16 mouse cellular contexts compared by ENCODE assay signal in the genomic region with DNA sequence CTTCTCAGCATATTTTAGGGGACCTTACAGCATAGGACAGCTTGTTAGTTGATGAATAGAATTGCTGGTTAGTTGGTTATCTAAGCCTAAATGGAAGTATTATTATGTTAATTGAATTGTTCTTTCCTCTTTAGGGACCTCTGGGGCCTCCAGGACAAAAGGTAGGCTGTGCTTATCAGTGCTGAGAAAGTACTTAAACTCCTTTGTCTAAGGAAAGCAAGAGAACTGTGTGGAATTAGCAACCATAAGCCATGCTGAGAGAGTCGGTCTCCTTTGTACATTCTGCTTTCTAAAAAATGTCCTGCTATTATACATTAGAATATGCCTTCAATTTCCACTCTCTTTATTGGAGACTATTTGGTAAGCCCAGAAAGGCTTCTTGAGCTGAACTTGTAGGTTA.
DNase-seq lines count a peak whose midpoint lies in the region; ATAC-seq and TF ChIP-seq lines count a peak whose summit lies in the region.
"Had no signal": no experiment of that assay in that cellular context is flagged by ENCODE, and none has a peak within 500 bp of the region (broad histone marks: within the 10 kb centered on the region; RNA-seq: fewer than 3 reads in every experiment).

No protein-coding gene starts in this region.

- no peaks in the 10 kb centered on the region for H3K36me3 ChIP-seq in forebrain, embryonic 10.5 days (replicated peaks)
- no peaks in the 10 kb centered on the region for H3K36me3 ChIP-seq in forebrain, postnatal 0 days (ENCODE audit: insufficient read depth)
- no peaks in the 10 kb centered on the region for H3K36me3 ChIP-seq in intestine, embryonic 14.5 days (ENCODE audit: control insufficient read depth, insufficient read depth, low read length)
- no peaks in the 10 kb centered on the region for H3K36me3 ChIP-seq in intestine, postnatal 0 days (ENCODE audit: control insufficient read depth, insufficient read depth)
- H3K36me3 ChIP-seq in kidney, embryonic 16.5 days (ENCODE audit: insufficient read depth, low read length), result no peaks in the 10 kb centered on the region
- H3K36me3 ChIP-seq: forebrain, embryonic 12.5 days; heart, embryonic 10.5 days; heart, embryonic 13.5 days had no signal

- TF ChIP-seq CTCF in forebrain, postnatal 0 days (IDR thresholded peaks at IDR 0.05; ENCODE audit: low read depth), result no peak
- no peak for TF ChIP-seq CTCF in intestine, postnatal 0 days (IDR thresholded peaks at IDR 0.05; ENCODE audit: low read depth)

- no peaks in the 10 kb centered on the region for H3K9me3 ChIP-seq in forebrain, embryonic 10.5 days
- H3K9me3 ChIP-seq in forebrain, postnatal 0 days (ENCODE audit: low read length), result no peaks in the 10 kb centered on the region
- no peaks in the 10 kb centered on the region for H3K9me3 ChIP-seq in intestine, embryonic 14.5 days (ENCODE audit: control insufficient read depth, low read length)
- no peaks in the 10 kb centered on the region for H3K9me3 ChIP-seq in intestine, postnatal 0 days (ENCODE audit: control insufficient read depth)
- H3K9me3 ChIP-seq in kidney, embryonic 16.5 days (ENCODE audit: low read length), result no peaks in the 10 kb centered on the region
- H3K9me3 ChIP-seq: forebrain, embryonic 12.5 days; heart, embryonic 10.5 days; heart, embryonic 13.5 days had no signal

- H3K4me1 ChIP-seq in forebrain, embryonic 10.5 days, result peaks cover 18% of the 10 kb centered on the region
- H3K4me1 ChIP-seq in forebrain, postnatal 0 days (ENCODE audit: insufficient read depth), result no peaks in the 10 kb centered on the region
- H3K4me1 ChIP-seq in intestine, embryonic 14.5 days (replicated peaks; ENCODE audit: control insufficient read depth, insufficient read depth, low read length), result peaks cover 4% of the 10 kb centered on the region; the same call in 1 of the 2 replicates
- no peaks in the 10 kb centered on the region for H3K4me1 ChIP-seq in intestine, postnatal 0 days (replicated peaks; ENCODE audit: control insufficient read depth, insufficient read depth, low read length)
- no peaks in the 10 kb centered on the region for H3K4me1 ChIP-seq in kidney, embryonic 16.5 days (ENCODE audit: insufficient read depth, low read length)
- H3K4me1 ChIP-seq: heart, embryonic 13.5 days had no signal

- H3K9ac ChIP-seq in forebrain, postnatal 0 days, result no peak overlapping the region
- H3K9ac ChIP-seq in intestine, embryonic 14.5 days (ENCODE audit: low read length), result no peak overlapping the region
- no peak overlapping the region for H3K9ac ChIP-seq in intestine, postnatal 0 days (ENCODE audit: low read depth, low read length)
- H3K9ac ChIP-seq in kidney, embryonic 16.5 days (replicated peaks; ENCODE audit: low read length), result no peak overlapping the region
- H3K9ac ChIP-seq: forebrain, embryonic 12.5 days; heart, embryonic 13.5 days; hindbrain, embryonic 14.5 days had no signal

- DNase-seq in forebrain, embryonic 10.5 days (ENCODE audit: extremely low spot score, low spot score), result no peak
- DNase-seq in forebrain, postnatal 0 days, result no peak
- DNase-seq in intestine, embryonic 14.5 days (ENCODE audit: low spot score), result peak; percentile 20
- DNase-seq in R1 (ENCODE audit: low read depth, low spot score), result peak; percentile 48
- DNase-seq: adrenal gland, adult 8-10 months had no signal

- H3K27ac ChIP-seq in forebrain, embryonic 10.5 days, result peak overlapping the region; percentile 3; the same call in 1 of the 2 replicates
- no peak overlapping the region for H3K27ac ChIP-seq in forebrain, postnatal 0 days (ENCODE audit: low read depth, low read length)
- H3K27ac ChIP-seq in intestine, embryonic 14.5 days (ENCODE audit: low read depth), result no peak overlapping the region
- H3K27ac ChIP-seq in intestine, postnatal 0 days (ENCODE audit: low read depth, low read length), result no peak overlapping the region
- H3K27ac ChIP-seq in kidney, embryonic 16.5 days (ENCODE audit: low read length), result no peak overlapping the region
- H3K27ac ChIP-seq: forebrain, embryonic 12.5 days; heart, adult 2 months; heart, embryonic 10.5 days; heart, embryonic 13.5 days; hindbrain, embryonic 14.5 days; hindbrain, postnatal 0 days had no signal

- no peak overlapping the region for H3K4me2 ChIP-seq in forebrain, postnatal 0 days (ENCODE audit: low read depth)
- no peak overlapping the region for H3K4me2 ChIP-seq in intestine, embryonic 14.5 days (ENCODE audit: low read length)
- H3K4me2 ChIP-seq in intestine, postnatal 0 days (replicated peaks; ENCODE audit: low read depth), result no peak overlapping the region
- H3K4me2 ChIP-seq in kidney, embryonic 16.5 days (replicated peaks; ENCODE audit: low read depth, low read length), result no peak overlapping the region
- H3K4me2 ChIP-seq: forebrain, embryonic 12.5 days; heart, embryonic 13.5 days; hindbrain, embryonic 14.5 days had no signal

- ATAC-seq in forebrain, postnatal 0 days, result no peak
- no peak for ATAC-seq in intestine, embryonic 14.5 days (replicated peaks; ENCODE audit: low FRiP score, low TSS enrichment, low read depth)
- no peak for ATAC-seq in intestine, postnatal 0 days
- ATAC-seq in kidney, embryonic 16.5 days (ENCODE audit: low FRiP score, low TSS enrichment), result no peak
- ATAC-seq: activated CD4-positive, CD25-positive, alpha-beta regulatory T cell, adult 4 months; forebrain, embryonic 16.5 days; inflammation-experienced regulatory T-cells, adult 6 months had no signal

- no peaks in the 10 kb centered on the region for H3K27me3 ChIP-seq in forebrain, embryonic 10.5 days (ENCODE audit: poor library complexity, severe bottlenecking)
- H3K27me3 ChIP-seq in forebrain, postnatal 0 days (ENCODE audit: insufficient read depth, low read length), result no peaks in the 10 kb centered on the region
- H3K27me3 ChIP-seq in intestine, embryonic 14.5 days (replicated peaks; ENCODE audit: control insufficient read depth, insufficient read depth, low read length), result no peaks in the 10 kb centered on the region
- no peaks in the 10 kb centered on the region for H3K27me3 ChIP-seq in intestine, postnatal 0 days (replicated peaks; ENCODE audit: control insufficient read depth, insufficient read depth, low read length)
- no peaks in the 10 kb centered on the region for H3K27me3 ChIP-seq in kidney, embryonic 16.5 days (ENCODE audit: insufficient read depth, low read length)
- H3K27me3 ChIP-seq: forebrain, embryonic 12.5 days; heart, embryonic 13.5 days had no signal

- WGBS in forebrain, embryonic 10.5 days, result 25% methylated on average over 1 of the region's 1 CpGs
- 12% methylated on average over 1 of the region's 1 CpGs for WGBS in forebrain, postnatal 0 days
- WGBS in intestine, embryonic 14.5 days, result 63% methylated on average over 1 of the region's 1 CpGs
- WGBS in intestine, postnatal 0 days, result 69% methylated on average over 1 of the region's 1 CpGs
- WGBS in kidney, embryonic 16.5 days, result 83% methylated on average over 1 of the region's 1 CpGs

- H3K4me3 ChIP-seq in forebrain, embryonic 10.5 days, result no peak overlapping the region
- H3K4me3 ChIP-seq in forebrain, postnatal 0 days (ENCODE audit: low read depth, low read length), result no peak overlapping the region
- no peak overlapping the region for H3K4me3 ChIP-seq in intestine, embryonic 14.5 days (ENCODE audit: low read depth, low read length)
- no peak overlapping the region for H3K4me3 ChIP-seq in intestine, postnatal 0 days (ENCODE audit: low read depth, low read length)
- no peak overlapping the region for H3K4me3 ChIP-seq in kidney, embryonic 16.5 days (ENCODE audit: low read length)
- H3K4me3 ChIP-seq: forebrain, embryonic 12.5 days; heart, adult 2 months; heart, embryonic 10.5 days; heart, embryonic 13.5 days had no signal

Comparison
In these comparisons a context has a peak if more than half of its experiments do, and no peak if none do; other contexts are left out.
1. DNase-seq: peak in intestine, embryonic 14.5 days (single experiment) and R1 (single experiment); none in forebrain, embryonic 10.5 days (single experiment) and forebrain, postnatal 0 days (single experiment).